ENCODE assay signal across 29 mouse cellular contexts in the genomic region with DNA sequence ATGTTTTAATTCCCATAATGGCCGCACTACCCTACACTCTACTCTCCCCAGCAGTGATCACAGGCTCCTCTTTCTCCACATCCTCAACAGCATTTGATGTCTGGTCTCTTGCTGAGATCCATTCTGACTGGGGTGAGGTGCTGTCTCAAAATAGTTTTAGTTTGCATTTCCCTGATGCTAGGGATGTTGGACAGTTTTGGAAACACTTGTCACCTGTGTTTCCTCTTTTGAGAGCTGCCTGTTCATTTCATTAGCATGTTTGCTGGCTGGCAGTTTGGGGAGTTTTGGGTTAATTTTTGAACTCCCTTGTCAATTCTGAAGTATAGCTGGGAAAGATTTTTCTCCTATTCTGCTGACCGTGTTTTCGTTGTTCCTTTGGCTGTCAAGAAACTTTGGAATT.
"Had no signal": no experiment of that assay in that cellular context is flagged by ENCODE, and none has a peak within 500 bp of the region (broad histone marks: within the 10 kb centered on the region; RNA-seq: fewer than 3 reads in every experiment).

No protein-coding gene starts in this region.

- H3K27ac ChIP-seq: limb, embryonic 10.5 days; limb, embryonic 12.5 days; limb, embryonic 13.5 days; limb, embryonic 15.5 days; liver, embryonic 12.5 days; liver, embryonic 13.5 days; liver, embryonic 14.5 days; liver, embryonic 15.5 days; lung, embryonic 15.5 days; macrophage; midbrain, embryonic 10.5 days; midbrain, embryonic 12.5 days; midbrain, embryonic 13.5 days; midbrain, embryonic 15.5 days had no signal

- DNase-seq: left cerebral cortex, postnatal 4 days; liver; liver, embryonic 13.5 days; liver, postnatal 0 days; lung, adult 18-20 months; lung, adult 2 months; lung, embryonic 14.5 days; lung, postnatal 10 days; lung, postnatal 14 days; lung, postnatal 36 days; lung, postnatal 4 days; midbrain, embryonic 14.5 days had no signal

- H3K4me2 ChIP-seq: limb, embryonic 12.5 days; limb, embryonic 13.5 days; limb, embryonic 15.5 days; liver, embryonic 11.5 days; liver, embryonic 12.5 days; liver, embryonic 13.5 days; liver, embryonic 15.5 days; lung, embryonic 14.5 days; lung, embryonic 15.5 days; midbrain, embryonic 11.5 days; midbrain, embryonic 12.5 days; midbrain, embryonic 13.5 days; midbrain, embryonic 15.5 days had no signal

- H3K9me3 ChIP-seq: limb, embryonic 10.5 days; limb, embryonic 12.5 days; limb, embryonic 13.5 days; limb, embryonic 15.5 days; liver, embryonic 12.5 days; liver, embryonic 13.5 days; liver, embryonic 15.5 days; lung, embryonic 15.5 days; megakaryocyte, embryonic 14.5 days; midbrain, embryonic 10.5 days; midbrain, embryonic 12.5 days; midbrain, embryonic 13.5 days; midbrain, embryonic 15.5 days had no signal

- H3K27me3 ChIP-seq: limb, embryonic 12.5 days; limb, embryonic 15.5 days; liver, embryonic 12.5 days; liver, embryonic 13.5 days; liver, embryonic 15.5 days; lung, embryonic 15.5 days; midbrain, embryonic 12.5 days; midbrain, embryonic 13.5 days; midbrain, embryonic 15.5 days had no signal

- H3K36me3 ChIP-seq: limb, embryonic 10.5 days; limb, embryonic 12.5 days; limb, embryonic 13.5 days; limb, embryonic 15.5 days; liver, embryonic 12.5 days; liver, embryonic 13.5 days; liver, embryonic 15.5 days; lung, embryonic 15.5 days; midbrain, embryonic 10.5 days; midbrain, embryonic 12.5 days; midbrain, embryonic 13.5 days; midbrain, embryonic 15.5 days had no signal

- H3K4me1 ChIP-seq: limb, embryonic 13.5 days; limb, embryonic 15.5 days; liver, embryonic 12.5 days; liver, embryonic 13.5 days; liver, embryonic 15.5 days; lung, embryonic 15.5 days; megakaryocyte, embryonic 14.5 days; midbrain, embryonic 10.5 days; midbrain, embryonic 12.5 days; midbrain, embryonic 13.5 days; midbrain, embryonic 15.5 days had no signal

- H3K4me3 ChIP-seq: limb, embryonic 10.5 days; limb, embryonic 12.5 days; limb, embryonic 13.5 days; limb, embryonic 15.5 days; liver, embryonic 12.5 days; liver, embryonic 13.5 days; liver, embryonic 15.5 days; lung, embryonic 15.5 days; megakaryocyte, embryonic 14.5 days; midbrain, embryonic 10.5 days; midbrain, embryonic 12.5 days; midbrain, embryonic 13.5 days; midbrain, embryonic 15.5 days; myocyte had no signal

- H3K9ac ChIP-seq: limb, embryonic 12.5 days; limb, embryonic 13.5 days; limb, embryonic 15.5 days; liver, embryonic 12.5 days; liver, embryonic 13.5 days; liver, embryonic 14.5 days; liver, embryonic 15.5 days; liver, postnatal 0 days; lung, embryonic 14.5 days; lung, embryonic 15.5 days; midbrain, embryonic 12.5 days; midbrain, embryonic 13.5 days; midbrain, embryonic 15.5 days had no signal
